Mouse (Mus musculus): ENCODE measurements at regions not wholly inside any gene's neighbourhood (a gene's known extent, or its start where the extent isn't known, plus 50 kb on each side); places are given as distances from the start of the nearest gene placed in this dataset.

- TF ChIP-seq CTCF (conservative IDR thresholded peaks at IDR 0.05; ENCODE audit: insufficient read depth, insufficient read length, low read depth, low read length): no peak
- TF ChIP-seq POLR2A (IDR thresholded peaks at IDR 0.05; ENCODE audit: low read depth, low read length): no peak
These were observed 343.9 kb upstream of the Cd180 start for GRCm38 (mm10) chr13:102349493-102349892.
